Mouse (Mus musculus) large intestine, adult 2 months (tissue): ENCODE data around the gene Acvrl1. TPM values are rescaled to one million over a fixed set of nuclear protein-coding genes. Genes with fewer than 3 reads are reported as not detected.
"Not testable (repeated sequence)": the region's sequence is repeated elsewhere in the genome, so short reads cannot be mapped to it uniquely, and the experiment has no call there.

ENCODE experiments used
- DNase-seq: peaks from one replicate; pipeline ENCODE4 v3.0.0-alpha.2; 2012; ENCODE audit warnings: low read depth, low spot score
- WGBS: fragments of 180-500 bp; shearing (Covaris S2); methylation state at CpG from one replicate; pipeline ENCODE4 v1.1.7; 2018; 5-methylcytosine and 5-hydroxymethylcytosine counted together
- polyA plus RNA-seq: library from polyadenylated mRNA; depleted of rRNA; stranded (reverse); fragments of >200 nt; gene quantifications from 2 replicates; pipeline ENCODE4 v1.2.3, GENCODE M21; 2012

Acvrl1 gene
- polyA plus RNA-seq, 1 experiment, result 20.7 TPM

DNA sequence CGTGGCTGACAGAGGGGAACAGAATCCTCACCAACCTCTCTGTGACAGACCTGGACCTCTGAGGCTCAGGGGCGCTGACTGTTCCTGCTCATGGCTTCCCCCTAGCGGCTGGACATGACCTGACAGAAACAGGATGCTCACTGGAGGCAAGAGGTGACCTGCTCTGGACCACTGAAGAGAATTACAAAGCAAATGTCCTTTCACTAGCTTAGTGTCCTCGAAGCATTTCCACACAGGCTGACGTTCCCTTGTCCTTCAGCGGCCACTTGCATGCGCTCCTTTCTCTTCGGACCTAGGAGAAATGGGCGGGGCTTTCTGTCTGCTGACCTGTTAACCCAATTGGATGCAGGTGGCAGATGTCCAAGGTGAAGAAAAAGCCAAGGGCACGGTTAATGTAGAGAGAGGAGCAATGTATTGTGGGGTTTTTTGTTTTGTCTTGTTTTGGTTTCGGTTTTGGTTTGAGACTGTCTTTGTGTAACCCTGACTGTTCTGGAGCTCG lies 22.8 kb upstream of the Acvrl1 start:
- DNase-seq, result peak; percentile 45
- 12% methylated on average over 12 of the region's 12 CpGs for WGBS

GRCm38 (mm10) chr15:101106011-101106410 lies 22.3 kb upstream of the Acvrl1 start:
- DNase-seq, result no peak
- 72% methylated on average over 10 of the region's 10 CpGs for WGBS

- 92% methylated on average over 5 of the region's 5 CpGs for WGBS
These were observed 20.2 kb upstream of the Acvrl1 start for GRCm38 (mm10) chr15:101107906-101108671.

DNA sequence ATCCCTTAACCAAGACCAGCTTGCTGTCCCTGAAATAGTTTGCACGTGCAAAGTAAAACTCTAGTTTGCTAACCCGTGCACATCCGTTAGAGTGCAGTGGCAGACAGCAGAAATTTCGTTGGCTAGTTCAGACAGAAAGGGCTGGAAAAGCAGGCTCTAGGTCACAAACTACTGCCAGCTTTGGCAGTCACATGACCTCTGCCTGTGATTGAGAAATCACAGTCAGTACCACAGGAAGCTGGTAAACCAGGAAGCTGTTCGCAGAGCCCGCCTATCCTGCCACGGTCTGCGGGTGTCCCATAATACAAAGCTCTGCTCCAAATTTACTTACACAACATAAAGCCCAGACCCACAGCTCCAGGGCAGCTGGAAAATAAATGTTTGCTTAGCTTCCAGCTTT lies 15.1 kb upstream of the Acvrl1 start:
- DNase-seq, result peak; percentile 64
- WGBS, result 7% methylated on average over 8 of the region's 8 CpGs

More at GRCm38 (mm10) chr15:101107906-101108671, 20.2 kb upstream of the Acvrl1 start:
- DNase-seq, result no peak

- not testable (repeated sequence) for DNase-seq
- 86% methylated on average over 2 of the region's 2 CpGs for WGBS
These were observed 14.5 kb upstream of the Acvrl1 start for GRCm38 (mm10) chr15:101113778-101114177.

- DNase-seq, result no peak
- WGBS, result 78% methylated on average over 5 of the region's 5 CpGs
These were observed 12.7 kb upstream of the Acvrl1 start, which contains the start of gene Ankrd33 for GRCm38 (mm10) chr15:101115511-101116110. TSS of gene Ankrd33 (plus strand) at chr15:101115755.

DNA sequence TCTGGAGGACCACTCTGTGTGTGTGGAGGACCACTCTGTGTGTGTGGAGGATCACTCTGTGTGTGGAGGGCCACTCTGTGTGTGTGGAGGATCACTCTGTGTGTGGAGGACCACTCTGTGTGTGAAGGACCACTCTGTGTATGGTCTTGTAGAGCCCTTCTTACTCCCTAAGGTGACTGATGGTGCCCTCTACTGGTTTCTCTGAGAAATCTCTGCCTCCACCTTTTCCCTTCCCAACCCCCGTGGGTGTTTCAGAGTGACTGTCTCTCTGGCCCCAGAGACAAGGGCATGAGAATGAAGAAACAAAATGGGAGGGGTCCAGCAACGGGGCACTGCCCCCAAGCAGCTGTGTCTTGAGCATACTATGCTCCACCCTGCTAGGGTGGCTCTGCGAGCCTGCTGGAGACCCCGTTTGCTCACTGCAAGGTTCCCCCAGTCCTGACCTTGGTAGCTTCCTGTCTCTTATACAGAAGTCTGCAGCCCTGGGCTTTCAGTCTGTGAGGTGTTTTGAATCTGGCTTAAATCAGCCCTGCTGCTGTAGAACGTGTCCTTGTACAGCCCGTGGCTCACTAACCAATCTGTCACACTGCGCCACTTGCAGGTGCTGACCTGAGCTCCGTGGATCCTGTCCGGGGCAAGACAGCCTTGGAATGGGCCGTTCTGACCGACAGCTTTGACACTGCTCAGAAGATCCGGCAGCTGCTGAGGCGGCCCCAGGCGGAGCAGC lies 9.8 kb upstream of the Acvrl1 start:
- DNase-seq, result no peak
- 67% methylated on average over 14 of the region's 14 CpGs for WGBS

GRCm38 (mm10) chr15:101121411-101122289 lies 6.7 kb upstream of the Acvrl1 start:
- 83% methylated on average over 9 of the region's 9 CpGs for WGBS
- DNase-seq, result no peak

DNA sequence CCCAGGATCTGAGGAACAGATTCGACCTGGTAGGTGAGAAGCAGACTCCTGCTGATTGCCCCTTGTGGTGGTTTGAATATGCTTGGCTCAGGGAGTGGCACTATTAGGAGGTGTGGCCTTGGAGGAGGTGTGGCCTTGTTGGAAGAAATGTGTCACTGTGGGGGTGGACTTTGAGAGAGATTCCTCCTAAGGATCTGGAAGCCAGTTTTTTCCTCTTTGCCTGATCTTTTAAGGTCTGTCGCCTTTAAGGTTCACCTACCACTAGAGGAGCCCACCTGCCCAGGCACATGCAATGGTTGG lies 6.1 kb upstream of the Acvrl1 start:
- WGBS, result 40% methylated on average over 2 of the region's 2 CpGs

DNA sequence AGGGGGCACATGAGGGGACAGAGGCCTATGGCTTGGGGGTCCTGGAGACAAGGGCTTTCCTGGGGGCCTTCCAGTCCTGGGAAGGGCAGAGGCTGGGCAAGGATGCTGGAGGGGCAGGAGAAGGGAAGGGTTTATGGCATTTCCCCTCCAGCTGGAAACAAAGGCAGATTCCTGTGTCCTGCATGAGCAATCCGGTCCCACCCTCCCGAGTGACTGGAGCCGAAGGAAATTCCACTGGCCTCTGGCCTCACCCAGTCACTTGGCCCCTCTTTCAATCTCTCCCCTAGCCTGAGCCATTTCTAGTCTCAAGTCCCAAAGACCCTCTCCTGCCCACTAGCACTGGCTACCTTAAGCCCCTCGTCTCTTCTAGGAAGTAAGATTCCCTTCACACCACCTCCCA lies 5.1 kb upstream of the Acvrl1 start:
- DNase-seq, result no peak
- 70% methylated on average over 4 of the region's 4 CpGs for WGBS

More for the DNA sequence above, 6.1 kb upstream of the Acvrl1 start:
- DNase-seq, result no peak

GRCm38 (mm10) chr15:101125561-101125960 lies 2.8 kb upstream of the Acvrl1 start:
- WGBS, result 89% methylated on average over 6 of the region's 6 CpGs

DNA sequence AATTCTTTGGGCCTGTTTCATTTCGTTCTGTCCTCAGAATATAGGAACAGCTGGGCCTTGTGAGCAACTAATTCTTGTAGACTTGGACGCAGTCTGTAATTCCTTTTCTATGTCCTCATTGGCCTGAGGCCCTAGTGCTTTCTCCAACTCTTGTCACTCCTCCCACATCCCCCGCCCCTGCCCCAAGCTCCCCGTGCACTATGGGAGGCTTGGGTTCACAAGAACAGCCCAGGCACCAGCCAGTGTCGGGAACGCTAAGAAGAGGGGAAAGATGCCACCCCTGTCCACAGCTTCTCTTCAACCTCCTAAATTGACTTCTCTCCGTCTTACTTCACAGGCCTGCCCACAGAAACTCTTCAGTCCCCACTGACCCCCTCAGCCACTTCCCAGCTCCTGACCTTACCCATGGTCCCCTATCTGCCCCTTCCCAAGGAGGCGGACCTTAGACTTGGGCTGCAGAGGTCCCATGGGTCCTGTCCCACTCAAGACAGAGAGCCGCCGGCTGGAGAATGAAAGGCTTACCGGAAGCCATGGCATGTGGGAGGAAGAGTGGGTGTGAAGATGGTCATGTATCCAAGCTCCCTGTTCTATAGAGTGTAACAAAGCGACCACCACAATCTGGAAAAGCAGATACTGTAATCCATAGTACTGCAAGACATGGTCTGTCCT lies 1.3 kb upstream of the Acvrl1 start:
- no peak for DNase-seq
- WGBS, result 72% methylated on average over 12 of the region's 12 CpGs

More at GRCm38 (mm10) chr15:101125561-101125960, 2.8 kb upstream of the Acvrl1 start:
- no peak for DNase-seq

DNA sequence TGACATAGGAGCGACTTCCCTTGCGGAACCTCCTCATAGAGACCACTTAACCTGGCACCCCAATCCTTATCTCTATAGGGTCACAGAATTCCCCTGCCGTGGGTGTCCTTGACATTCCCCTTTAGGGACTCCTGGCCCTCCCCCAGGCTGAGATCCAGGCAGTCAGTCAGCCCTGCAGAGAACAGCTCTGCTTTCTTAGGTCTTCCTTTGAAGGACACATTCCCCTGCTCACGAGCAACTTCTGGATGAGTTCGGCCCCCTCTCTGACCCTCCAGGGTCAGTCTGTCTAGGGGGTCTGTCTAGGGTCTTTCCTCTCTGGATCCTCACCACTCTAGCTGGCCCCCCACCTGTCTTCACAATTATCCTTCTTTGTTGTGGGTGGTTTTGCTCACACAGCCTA lies 1.1 kb downstream of the Acvrl1 start:
- DNase-seq, result no peak
- 32% methylated on average over 5 of the region's 5 CpGs for WGBS

GRCm38 (mm10) chr15:101131498-101131897 lies 3.2 kb downstream of the Acvrl1 start:
- no peak for DNase-seq
- WGBS, result 50% methylated on average over 11 of the region's 11 CpGs

GRCm38 (mm10) chr15:101132041-101132440 lies 3.7 kb downstream of the Acvrl1 start:
- WGBS, result 72% methylated on average over 6 of the region's 6 CpGs
- DNase-seq, result no peak

DNA sequence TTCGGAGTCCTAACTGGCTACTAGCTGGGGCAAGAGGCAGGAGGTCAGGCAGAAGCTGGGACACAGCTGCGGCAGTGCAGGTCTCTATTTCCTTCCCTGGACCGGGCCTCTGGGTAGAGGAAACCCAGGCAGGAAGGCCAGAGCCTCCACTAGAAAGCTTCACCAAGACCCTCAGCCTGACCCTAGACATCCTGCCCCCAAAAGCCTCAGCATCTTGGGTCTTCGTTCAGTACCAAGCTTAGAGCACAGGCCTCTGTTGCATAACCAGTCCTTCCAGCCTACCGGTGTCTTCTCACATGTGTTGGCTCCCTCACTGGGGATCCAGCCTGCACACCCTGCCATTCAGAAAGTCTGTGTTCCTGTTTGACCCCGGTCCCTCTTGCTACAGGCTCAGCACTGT lies 4.4 kb downstream of the Acvrl1 start:
- DNase-seq, result no peak
- WGBS, result 74% methylated on average over 6 of the region's 6 CpGs

DNA sequence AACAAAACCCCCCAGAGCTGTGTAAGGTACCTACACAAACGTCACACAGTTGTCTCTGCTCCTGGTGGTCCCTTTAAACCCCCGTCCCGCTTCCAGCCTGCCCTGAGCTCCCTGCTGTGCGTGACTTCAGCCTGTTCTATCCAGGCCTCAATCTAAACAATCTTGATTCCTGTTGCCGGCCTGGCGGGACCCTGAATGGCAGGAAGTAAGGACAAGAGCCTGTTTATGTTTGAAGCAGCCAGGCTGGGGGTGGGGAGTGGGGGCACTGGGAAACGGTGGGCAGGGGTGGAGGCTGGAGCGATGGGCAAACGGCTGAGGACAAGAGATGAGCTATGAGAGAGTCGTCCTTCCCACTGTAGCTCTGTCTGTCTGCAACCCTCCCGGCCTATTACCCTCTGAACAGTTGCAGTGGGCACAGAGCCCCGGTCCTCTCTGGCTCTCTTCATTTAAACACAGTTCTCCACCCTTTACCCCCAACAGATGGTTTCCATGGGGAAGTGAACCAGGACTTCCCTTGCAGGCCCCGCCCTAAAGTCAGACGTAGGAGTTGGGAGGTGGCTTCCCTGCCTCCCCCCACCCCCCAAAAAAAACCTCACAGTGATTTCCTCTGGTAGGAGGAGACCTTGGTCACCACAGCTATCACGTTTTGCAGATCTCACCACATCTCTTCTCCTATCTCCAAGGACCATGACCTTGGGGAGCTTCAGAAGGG lies 5.8 kb downstream of the Acvrl1 start:
- 46% methylated on average over 15 of the region's 15 CpGs for WGBS
- DNase-seq, result no peak

DNA sequence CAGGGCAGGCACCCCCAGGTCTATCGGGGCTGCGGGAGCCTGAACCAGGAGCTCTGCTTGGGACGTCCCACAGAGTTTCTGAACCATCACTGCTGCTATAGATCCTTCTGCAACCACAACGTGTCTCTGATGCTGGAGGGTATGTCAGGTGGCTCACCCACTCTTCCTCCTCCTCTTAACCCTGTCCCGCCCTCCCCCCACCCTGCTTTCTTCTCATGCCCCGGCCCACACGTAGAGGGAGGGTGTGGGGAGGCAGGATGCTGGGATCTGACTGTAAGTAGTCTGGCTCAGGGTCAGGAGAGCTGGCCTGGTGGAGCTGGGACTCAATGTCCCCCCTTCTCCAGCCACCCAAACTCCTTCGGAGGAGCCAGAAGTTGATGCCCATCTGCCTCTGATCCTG lies 7.1 kb downstream of the Acvrl1 start:
- WGBS, result 54% methylated on average over 8 of the region's 8 CpGs
- DNase-seq, result no peak
